Comparison of ENCODE assay signal across 13 mouse cellular contexts in the genomic region with DNA sequence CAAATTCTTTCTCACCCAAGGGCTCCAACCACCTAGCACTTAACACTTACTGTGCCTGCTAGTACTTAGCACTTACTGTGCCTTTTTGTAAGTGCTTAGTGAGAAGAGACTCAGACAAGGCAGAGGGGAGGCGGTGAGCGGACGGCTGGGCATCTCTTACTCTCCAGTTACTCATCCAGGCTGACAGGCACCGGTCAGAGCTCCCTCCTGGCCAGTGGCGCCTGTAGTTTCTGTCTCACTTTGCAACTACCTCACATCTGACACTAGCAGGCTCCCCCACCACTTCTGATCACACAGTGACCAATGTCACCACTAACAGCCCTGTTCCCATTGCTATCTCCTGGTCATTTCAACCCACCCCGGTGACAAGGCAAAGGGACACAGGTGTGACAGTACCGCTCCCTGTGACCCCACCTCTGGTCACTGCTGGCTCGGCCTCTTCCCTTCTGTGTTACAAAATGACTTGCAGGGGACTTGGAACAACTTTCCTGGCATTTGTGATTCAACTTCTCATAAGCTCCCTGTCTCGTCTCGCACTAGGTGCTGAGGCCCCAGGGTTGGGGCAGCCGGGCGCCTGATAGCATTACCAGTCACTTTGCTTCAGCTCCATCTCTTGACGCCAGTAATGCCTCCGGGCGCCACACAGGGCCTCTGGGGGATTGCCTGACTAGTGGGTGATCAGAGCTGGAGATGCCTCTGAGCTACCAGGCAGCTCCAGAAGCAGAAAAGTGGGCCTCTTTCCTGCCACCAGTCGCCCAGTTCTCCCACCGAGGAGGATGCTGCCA. TPM values are rescaled to one million over a fixed set of nuclear protein-coding genes. Genes with fewer than 3 reads are reported as not detected.
DNase-seq lines count a peak whose midpoint lies in the region; ATAC-seq lines count a peak whose summit lies in the region.
"Had no signal": no experiment of that assay in that cellular context is flagged by ENCODE, and none has a peak within 500 bp of the region (broad histone marks: within the 10 kb centered on the region; RNA-seq: fewer than 3 reads in every experiment).

No protein-coding gene starts in this region.

- peak overlapping the region; percentile 63 for H3K27ac ChIP-seq in heart, embryonic 15.5 days
- H3K27ac ChIP-seq in midbrain, embryonic 16.5 days (ENCODE audit: low read length), result no peak overlapping the region
- H3K27ac ChIP-seq: liver, embryonic 13.5 days had no signal

- H3K4me1 ChIP-seq in heart, embryonic 15.5 days (replicated peaks), result peaks cover 98% of the 10 kb centered on the region
- peaks cover 18% of the 10 kb centered on the region for H3K4me1 ChIP-seq in midbrain, embryonic 16.5 days (ENCODE audit: control insufficient read depth, insufficient read depth, low read length)

- H3K9ac ChIP-seq in heart, embryonic 15.5 days, result 0 out of 2 replicates have a peak overlapping the region, but pooled peaks have one; percentile 6
- no peak overlapping the region for H3K9ac ChIP-seq in midbrain, embryonic 16.5 days (ENCODE audit: low read depth, low read length)
- H3K9ac ChIP-seq: liver, embryonic 13.5 days had no signal

- no peak overlapping the region for H3K4me2 ChIP-seq in heart, embryonic 15.5 days
- no peak overlapping the region for H3K4me2 ChIP-seq in midbrain, embryonic 16.5 days (ENCODE audit: low read length)
- H3K4me2 ChIP-seq: liver, embryonic 13.5 days had no signal

- H3K36me3 ChIP-seq in heart, embryonic 15.5 days, result no peaks in the 10 kb centered on the region
- no peaks in the 10 kb centered on the region for H3K36me3 ChIP-seq in midbrain, embryonic 16.5 days (ENCODE audit: control insufficient read depth, insufficient read depth, low read length)
- H3K36me3 ChIP-seq: liver, embryonic 13.5 days had no signal

- no peaks in the 10 kb centered on the region for H3K9me3 ChIP-seq in heart, embryonic 15.5 days (replicated peaks)
- no peaks in the 10 kb centered on the region for H3K9me3 ChIP-seq in midbrain, embryonic 16.5 days (replicated peaks; ENCODE audit: control insufficient read depth, low read length, poor library complexity, severe bottlenecking)
- H3K9me3 ChIP-seq: liver, embryonic 13.5 days had no signal

- intact Hi-C loops in gastrocnemius, postnatal 14 days (cut with DNase I; ENCODE audit: low total_unique reads), result no loop called here
- intact Hi-C loops in gastrocnemius, postnatal 36 days (cut with DNase I), result no loop called here

- no peak overlapping the region for H3K4me3 ChIP-seq in heart, embryonic 15.5 days
- H3K4me3 ChIP-seq in midbrain, embryonic 16.5 days (ENCODE audit: low read depth, low read length), result no peak overlapping the region
- H3K4me3 ChIP-seq: liver, embryonic 13.5 days had no signal

- peak; percentile 4 for DNase-seq in gastrocnemius, postnatal 14 days
- DNase-seq in gastrocnemius, adult 8-10 months (ENCODE audit: low spot score in 2 of 2), result no peak
- peak; percentile 59 for DNase-seq in 3134 (ENCODE audit: extremely low read depth, insufficient read length, low spot score)
- DNase-seq in cerebellum, adult 9-10 months, result peak; percentile 64
- no peak for DNase-seq in gastrocnemius, postnatal 36 days
- DNase-seq in T-cell, adult 2 months (ENCODE audit: low spot score), result no peak
- DNase-seq: adrenal gland, postnatal 25 days; liver, embryonic 13.5 days had no signal

- ATAC-seq in heart, embryonic 15.5 days (replicated peaks; ENCODE audit: insufficient number of reproducible peaks, insufficient read depth, low FRiP score, low read depth), result no peak
- no peak for ATAC-seq in midbrain, embryonic 16.5 days
- ATAC-seq: CD4-positive, CD25-positive, alpha-beta regulatory T cell, adult 4 months; intestine, embryonic 16.5 days had no signal

- WGBS in heart, embryonic 15.5 days, result 51% methylated on average over 17 of the region's 17 CpGs
- WGBS in midbrain, embryonic 16.5 days, result 75% methylated on average over 17 of the region's 17 CpGs

- H3K27me3 ChIP-seq in heart, embryonic 15.5 days, result no peaks in the 10 kb centered on the region
- H3K27me3 ChIP-seq in midbrain, embryonic 16.5 days (ENCODE audit: control insufficient read depth, insufficient read depth, low read depth, low read length), result peaks cover 4% of the 10 kb centered on the region

RNA-seq across cellular contexts. Expression of a gene that starts 8.5 kb away (rescaled TPM):
- total RNA-seq in gastrocnemius, postnatal 14 days (2021), result 10 to 100 TPM in 1 of 2 experiments, 1 to 10 TPM in 1; 7.3 to 12.1 TPM
- 1 to 10 TPM; 1.1 to 2.4 (median 1.8) TPM for total RNA-seq in gastrocnemius, adult 8-10 months (2022)
- 11.7 TPM in 2 replicates for polyA plus RNA-seq in heart, embryonic 15.5 days (2015; fragmentation: Nextera tagmentation; extraction: Ambion mirVana)
- total RNA-seq in gastrocnemius, postnatal 36 days (2021), result 1 to 10 TPM; 2.2 TPM
- polyA plus RNA-seq in midbrain, embryonic 16.5 days (2015; fragmentation: Nextera tagmentation; extraction: Ambion mirVana), result 2.0 and 2.4 TPM in 2 replicates
- total RNA-seq: common myeloid progenitor, adult 5-6 weeks had no signal
- polyA plus RNA-seq: CD4-positive, CD25-positive, alpha-beta regulatory T cell, adult 4 months had no signal

Comparison
In these comparisons a context has a peak if more than half of its experiments do, and no peak if none do; other contexts are left out.
1. DNase-seq: peak in gastrocnemius, postnatal 14 days (single experiment), 3134 (single experiment) and cerebellum, adult 9-10 months (single experiment); none in gastrocnemius, adult 8-10 months (0 of 2), gastrocnemius, postnatal 36 days (0 of 2) and T-cell, adult 2 months (single experiment).